Mouse (Mus musculus) ES-E14 (cell line): ENCODE measurements around the gene Runx3. TPM values are rescaled to one million over a fixed set of nuclear protein-coding genes. Genes with fewer than 3 reads are reported as not detected.

ENCODE experiments used
- DNase-seq: peaks from one replicate; pipeline ENCODE4 v3.0.0-alpha.2; 2013; ENCODE audit warnings: low read depth, low spot score
- H3K27ac ChIP-seq: 2 replicates; pipeline ENCODE4 v1.5.1; 2012; ENCODE audit warnings: low read depth, mild to moderate bottlenecking, low read length, moderate library complexity, mixed read lengths; ENCODE audit not compliant: poor library complexity, insufficient read depth, severe bottlenecking
- H3K36me3 ChIP-seq: 2 replicates; pipeline ENCODE4 v1.6.1; 2012; ENCODE audit warnings: mild to moderate bottlenecking, low read length, moderate library complexity, mixed read lengths; ENCODE audit not compliant: control insufficient read depth, poor library complexity, insufficient read depth, severe bottlenecking
- H3K4me1 ChIP-seq, 2 experiments: fragments of 150-350 bp in 1 of 2; sonication (generic) in 1 of 2; 2 replicates each; pipeline ENCODE4 v1.6.1; 2012; ENCODE audit warnings: low read length in 2 of 2, mild to moderate bottlenecking in 1 of 2, mixed read lengths in 1 of 2; ENCODE audit not compliant: control insufficient read depth in 2 of 2, insufficient read depth in 2 of 2, poor library complexity in 1 of 2
- H3K4me3 ChIP-seq, 2 experiments: fragments of 150-350 bp in 1 of 2; sonication (generic) in 1 of 2; 2 replicates each; pipeline ENCODE4 v1.5.1; 2012; ENCODE audit warnings: low read length in 2 of 2, low read depth in 1 of 2, mild to moderate bottlenecking in 1 of 2, mixed read lengths in 1 of 2; ENCODE audit not compliant: insufficient read depth in 1 of 2, poor library complexity in 1 of 2, severe bottlenecking in 1 of 2
- H3K9ac ChIP-seq: 2 replicates; pipeline ENCODE4 v1.6.1; 2012; ENCODE audit warnings: low read depth, mild to moderate bottlenecking, low read length, mixed read lengths; ENCODE audit not compliant: poor library complexity, insufficient read depth, severe bottlenecking
- H3K9me3 ChIP-seq: fragments of 150-350 bp; sonication (generic); 2 replicates; pipeline ENCODE4 v1.6.1; 2012; ENCODE audit warnings: low read depth, mild to moderate bottlenecking, low read length; ENCODE audit not compliant: control insufficient read depth, insufficient read depth
- CHD2 ChIP-seq: IDR thresholded peaks from 2 replicates; pipeline ENCODE4 v1.6.1; 2014; ENCODE audit warnings: mild to moderate bottlenecking, low read depth, low read length, inconsistent platforms
- HCFC1 ChIP-seq: IDR thresholded peaks from 2 replicates; pipeline ENCODE4 v1.6.1; 2012; ENCODE audit warnings: low read length, inconsistent platforms, borderline replicate concordance; ENCODE audit not compliant: insufficient read depth
- MAFK ChIP-seq: IDR thresholded peaks from 2 replicates; pipeline ENCODE4 v1.6.1; 2014; ENCODE audit warnings: mild to moderate bottlenecking, low read depth, low read length, inconsistent platforms; ENCODE audit not compliant: insufficient read depth
- ZC3H11A ChIP-seq: IDR thresholded peaks from 2 replicates; pipeline ENCODE4 v1.6.1; 2012; ENCODE audit warnings: low read depth, mild to moderate bottlenecking, inconsistent platforms, low read length, borderline replicate concordance
- ZNF384 ChIP-seq: IDR thresholded peaks from 2 replicates; pipeline ENCODE4 v1.6.1; 2012; ENCODE audit warnings: low read depth, low read length, inconsistent platforms
- in situ Hi-C, 2 experiments: fragments of 600-800 bp; cut with MboI; formaldehyde crosslinking; loops; one replicate each; pipeline ENCODE4 v1.15.1; 2025; ENCODE audit warnings: low sequenced_read_pairs in 2 of 2, inconsistent platforms in 1 of 2; ENCODE audit not compliant: unreplicated experiment in 2 of 2
- total RNA-seq: library from RNA; depleted of rRNA; stranded (reverse); fragments of 300-350 nt; gene quantifications from 2 replicates; pipeline ENCODE4 v1.2.3, GENCODE M21; 2012; rRNA removed

Runx3 gene
- total RNA-seq, 1 experiment, result 0.49 TPM

GRCm38 (mm10) chr4:135221632-135222407 lies 101.4 kb downstream of the Runx3 start:
- DNase-seq, result no peak
- no peak overlapping the region for H3K4me3 ChIP-seq
- H3K27ac ChIP-seq, result no peak overlapping the region
- TF ChIP-seq ZNF384 (no peak), CHD2 (no peak), HCFC1 (no peak), MAFK (no peak), ZC3H11A (no peak)
- no peaks in the 10 kb centered on the region for H3K9me3 ChIP-seq
- in situ Hi-C loops, result no loop called here
- H3K9ac ChIP-seq, result no peak overlapping the region
- H3K36me3 ChIP-seq, result peaks cover 35% of the 10 kb centered on the region
- H3K4me1 ChIP-seq, result no peaks in the 10 kb centered on the region

- no peaks in the 10 kb centered on the region for H3K9me3 ChIP-seq
- in situ Hi-C loops, result no loop called here
- H3K27ac ChIP-seq, result no peak overlapping the region
- no peaks in the 10 kb centered on the region for H3K4me1 ChIP-seq
- no peak for TF ChIP-seq ZNF384
- TF ChIP-seq ZC3H11A, result no peak
- TF ChIP-seq CHD2, result no peak
- no peak for TF ChIP-seq HCFC1
- no peak for TF ChIP-seq MAFK
- no peak for DNase-seq
- H3K9ac ChIP-seq, result no peak overlapping the region
- H3K4me3 ChIP-seq, result no peak overlapping the region
- H3K36me3 ChIP-seq, result peaks cover 23% of the 10 kb centered on the region
Observed at GRCm38 (mm10) chr4:135223808-135224207, 103.4 kb downstream of the Runx3 start.

- in situ Hi-C loops, result no loop called here
- no peaks in the 10 kb centered on the region for H3K9me3 ChIP-seq
- DNase-seq, result no peak
- peaks cover 20% of the 10 kb centered on the region for H3K36me3 ChIP-seq
- no peak overlapping the region for H3K4me3 ChIP-seq
- TF ChIP-seq CHD2 (no peak), ZNF384 (no peak), HCFC1 (no peak), MAFK (no peak), ZC3H11A (no peak)
- H3K27ac ChIP-seq, result no peak overlapping the region
- H3K4me1 ChIP-seq, result peaks cover 0 to 4% of the 10 kb centered on the region in 2 experiments; a peak in 1 of 4 replicates
- no peak overlapping the region for H3K9ac ChIP-seq
Observed at GRCm38 (mm10) chr4:135226008-135226667, 105.7 kb downstream of the Runx3 start.

Other genes starting within 250 kb of the Runx3 start
- gene Tmem50a, start 205.6 kb upstream of the Runx3 start, total RNA-seq, result 118 and 183 TPM in 2 replicates
- 93.9 and 130 TPM in 2 replicates for gene Rsrp1, start 197.1 kb upstream of the Runx3 start, total RNA-seq
- 68.3 and 76.6 TPM in 2 replicates for gene Syf2, start 189.8 kb upstream of the Runx3 start, total RNA-seq
- 62.4 and 69.3 TPM in 2 replicates for gene Clic4, start 152.2 kb downstream of the Runx3 start, total RNA-seq
- gene Srrm1, start 232.7 kb downstream of the Runx3 start, total RNA-seq, result 62.4 and 62.8 TPM in 2 replicates